Mouse (Mus musculus): Measurements from ENCODE around the gene Pip4k2c.

DNA sequence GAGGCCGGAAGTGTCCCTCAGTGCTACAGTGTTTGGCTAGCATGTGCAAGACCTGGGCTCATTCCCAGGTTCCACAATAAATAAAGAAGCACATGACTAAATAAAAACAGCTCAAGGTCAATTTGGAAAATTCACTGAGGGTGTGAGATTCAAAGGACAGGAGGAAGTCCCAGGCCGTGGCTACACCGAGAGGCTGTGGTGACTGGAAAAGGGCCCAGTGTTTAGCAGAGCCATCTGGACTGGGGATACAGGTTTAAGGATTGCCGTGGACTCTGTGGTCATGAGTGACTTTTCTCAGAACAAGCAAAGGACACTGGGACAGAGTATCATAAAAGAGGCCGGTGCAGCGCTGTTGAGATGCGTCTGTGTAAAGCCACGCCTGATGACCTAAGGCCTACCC is 1.9 kb upstream of the Pip4k2c start:
- TF ChIP-seq CTCF (IDR thresholded peaks at IDR 0.05; ENCODE audit: borderline replicate concordance, insufficient read depth, low read depth, low read length) (no peak), POLR2A (IDR thresholded peaks at IDR 0.05; ENCODE audit: borderline replicate concordance, insufficient read depth, low read length) (no peak)
